Mouse (Mus musculus) embryonic fibroblast, embryonic 13.5 days (primary cell): ENCODE results near the gene Gfm1. TPM values are rescaled to one million over a fixed set of nuclear protein-coding genes. Genes with fewer than 3 reads are reported as not detected.
A peak's percentile ranks its signal among the peaks of the same experiment; 100 is the strongest.

Experiments
- H3K27ac ChIP-seq: 2 replicates; pipeline ENCODE4 v1.5.1; 2012; ENCODE audit warnings: low read length, control low read depth, inconsistent platforms; ENCODE audit not compliant: insufficient read depth
- H3K4me1 ChIP-seq: 2 replicates; pipeline ENCODE4 v1.6.1; 2011; ENCODE audit warnings: low read length; ENCODE audit not compliant: control insufficient read depth, insufficient read depth
- H3K4me3 ChIP-seq: 2 replicates; pipeline ENCODE4 v1.5.1; 2011; ENCODE audit warnings: mild to moderate bottlenecking, control low read depth, low read length; ENCODE audit not compliant: insufficient read depth
- CTCF ChIP-seq: IDR thresholded peaks from 2 replicates; pipeline ENCODE4 v1.5.1; 2011; ENCODE audit warnings: mild to moderate bottlenecking, control low read depth, low read length, moderate library complexity, borderline replicate concordance; ENCODE audit not compliant: insufficient read depth
- POLR2A ChIP-seq: IDR thresholded peaks from 2 replicates; pipeline ENCODE4 v1.6.1; 2011; ENCODE audit warnings: low read depth, mild to moderate bottlenecking, control low read depth, low read length, moderate library complexity
- polyA plus RNA-seq: library from polyadenylated mRNA; stranded (reverse); fragments of >200 nt; gene quantifications from 2 replicates; pipeline ENCODE4 v1.2.4, GENCODE M21; 2011; ENCODE audit warnings: low read depth; ENCODE audit not compliant: missing spikeins, insufficient read length

Gfm1 gene
- 45.6 and 52.6 TPM in 2 replicates for polyA plus RNA-seq

DNA sequence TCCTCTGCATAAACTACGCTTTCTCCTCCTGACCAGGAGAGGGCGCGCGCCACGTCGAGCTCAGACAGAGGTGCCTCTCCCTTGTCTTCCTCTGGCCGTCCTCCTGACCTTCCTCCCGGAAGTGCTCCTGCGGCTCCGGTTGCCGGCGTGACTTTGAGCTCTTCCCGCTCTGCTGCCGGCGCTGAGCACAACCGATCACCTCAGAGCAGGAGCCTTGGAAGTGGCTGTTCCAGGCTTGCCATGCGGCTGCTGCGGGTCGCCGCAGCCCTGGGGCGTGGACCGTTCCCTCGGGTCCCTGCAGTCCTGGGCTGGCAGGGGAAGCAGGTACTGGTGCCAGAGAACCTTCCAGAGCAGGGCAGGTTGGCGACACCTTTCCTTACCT, at the start of gene Gfm1:
TSS of gene Gfm1 (plus strand) at position 98 of the 382 bp plus-strand sequence.
- H3K4me3 ChIP-seq, result peak within 1 kb of the TSS; percentile 92
- H3K27ac ChIP-seq, result no peak within 1 kb of the TSS
- peak; percentile 97 for TF ChIP-seq CTCF
- TF ChIP-seq POLR2A, result peak; percentile 67
- H3K4me1 ChIP-seq, result no peaks in the 10 kb centered on the region; the same call in 1 of the 2 replicates

- TF ChIP-seq POLR2A, result no peak
- TF ChIP-seq CTCF, result no peak
- H3K4me1 ChIP-seq, result no peaks in the 10 kb centered on the region; the same call in 1 of the 2 replicates
- H3K27ac ChIP-seq, result no peak overlapping the region
- no peak overlapping the region for H3K4me3 ChIP-seq
Observed at GRCm38 (mm10) chr3:67429338-67429998, 428 bp upstream of the Gfm1 start.

DNA sequence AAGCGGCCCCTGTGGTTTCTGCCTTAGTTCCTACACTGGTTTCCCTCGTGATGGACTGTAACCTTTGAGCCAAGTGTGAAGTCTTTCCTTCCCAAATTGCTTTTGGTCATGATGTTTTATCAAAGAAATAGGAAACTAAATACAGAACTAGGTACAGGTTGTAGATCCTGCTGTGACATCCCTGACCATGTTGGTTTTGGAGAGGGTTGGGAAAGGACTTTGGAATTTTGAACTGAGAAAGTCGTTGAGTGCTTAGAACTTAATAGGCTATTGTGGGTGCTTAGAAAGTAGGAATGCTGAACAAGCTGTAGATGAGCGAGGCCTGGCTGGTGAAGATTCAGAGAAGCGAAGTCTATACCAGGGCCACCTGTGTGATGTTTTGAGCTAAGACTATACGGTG, 4.1 kb downstream of the Gfm1 start:
- TF ChIP-seq POLR2A, result no peak
- no peak overlapping the region for H3K27ac ChIP-seq
- no peaks in the 10 kb centered on the region; the same call in 1 of the 2 replicates for H3K4me1 ChIP-seq

GRCm38 (mm10) chr3:67447143-67447542, 17.2 kb downstream of the Gfm1 start:
- no peak overlapping the region for H3K27ac ChIP-seq
- TF ChIP-seq CTCF (0 out of 2 replicates have a peak, but pooled peaks have one; percentile 4), POLR2A (no peak)
- H3K4me1 ChIP-seq, result no peaks in the 10 kb centered on the region
- no peak overlapping the region for H3K4me3 ChIP-seq

More for the DNA sequence above, 4.1 kb downstream of the Gfm1 start:
- H3K4me3 ChIP-seq, result no peak overlapping the region

DNA sequence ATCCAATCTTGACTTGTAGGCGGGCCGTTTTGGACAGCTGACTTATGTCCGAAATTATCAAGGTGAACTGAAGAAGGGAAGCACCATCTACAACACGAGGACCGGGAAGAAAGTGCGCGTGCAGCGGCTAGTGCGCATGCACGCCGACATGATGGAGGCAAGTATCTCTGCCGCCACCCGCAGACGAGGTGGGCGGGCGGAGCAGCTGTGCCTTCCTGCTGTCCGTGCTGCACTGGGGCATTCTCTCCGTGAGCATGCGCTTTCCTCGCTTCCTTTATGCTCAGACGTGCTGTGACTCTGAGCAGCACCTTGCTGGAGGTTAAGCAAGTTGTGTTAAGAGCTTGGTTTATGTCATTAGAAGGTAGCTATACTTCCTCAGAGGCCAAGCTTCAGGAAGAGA, 19.8 kb downstream of the Gfm1 start:
- H3K4me1 ChIP-seq, result no peaks in the 10 kb centered on the region
- TF ChIP-seq CTCF, result no peak
- no peak for TF ChIP-seq POLR2A
- H3K27ac ChIP-seq, result no peak overlapping the region
- no peak overlapping the region for H3K4me3 ChIP-seq

DNA sequence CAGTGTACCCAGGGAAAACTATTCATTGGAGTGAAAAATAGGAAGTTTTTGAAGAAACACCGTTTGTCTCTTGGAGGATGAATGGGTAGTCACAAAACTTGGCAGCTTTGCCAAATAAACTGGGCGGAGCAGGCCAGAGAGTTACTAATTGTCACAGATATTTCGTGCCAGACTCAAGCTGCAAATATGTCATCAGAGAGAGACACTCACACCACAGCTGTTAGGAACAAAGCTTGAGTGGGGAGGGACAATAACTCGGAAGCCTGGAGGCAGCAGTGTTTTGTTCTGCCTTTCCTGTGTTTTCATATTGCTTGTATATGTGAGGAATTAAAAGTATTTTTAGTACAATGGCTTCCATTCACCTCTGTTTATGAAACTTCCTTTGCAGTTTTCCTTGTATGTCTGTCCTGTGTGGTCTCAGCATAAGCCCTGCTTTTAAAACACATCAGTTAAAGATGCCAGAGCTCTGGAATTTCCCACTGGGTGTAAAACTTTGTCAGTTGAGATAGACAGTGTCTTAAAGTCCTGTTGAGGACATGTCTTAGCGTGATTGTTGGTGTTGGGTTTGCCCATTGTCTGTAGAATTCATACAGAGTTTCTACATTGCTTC, 20.8 kb downstream of the Gfm1 start:
- H3K4me1 ChIP-seq, result no peaks in the 10 kb centered on the region
- TF ChIP-seq CTCF (no peak), POLR2A (no peak)
- no peak overlapping the region for H3K4me3 ChIP-seq
- peak overlapping the region; percentile 22; the same call in 1 of the 2 replicates for H3K27ac ChIP-seq

GRCm38 (mm10) chr3:67459881-67460280, 30.0 kb downstream of the Gfm1 start:
- TF ChIP-seq POLR2A (no peak), CTCF (no peak)
- Histone ChIP-seq H3K4me1 (no peaks in the 10 kb centered on the region), H3K4me3 (no peak overlapping the region), H3K27ac (no peak overlapping the region)

DNA sequence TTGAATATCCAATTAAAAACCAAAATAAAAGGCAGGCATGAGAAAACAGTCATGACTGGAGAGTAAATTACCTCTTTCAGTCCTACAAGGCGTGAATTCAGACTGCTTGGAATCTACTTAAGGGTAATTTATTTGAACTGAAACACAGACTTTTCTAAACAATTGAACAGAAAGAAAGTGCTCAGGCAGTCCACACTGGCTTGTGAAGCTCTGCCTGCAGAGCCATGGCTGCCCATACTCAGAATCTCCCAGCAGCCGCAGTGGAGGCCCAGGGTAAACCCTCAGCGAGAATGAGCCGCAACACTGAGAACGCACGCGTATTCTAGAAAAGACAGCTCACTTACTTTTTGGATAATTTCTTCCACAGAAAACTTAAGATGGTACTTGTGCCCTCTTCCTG, 32.1 kb downstream of the Gfm1 start:
- H3K4me3 ChIP-seq, result no peak overlapping the region
- no peak overlapping the region for H3K27ac ChIP-seq
- H3K4me1 ChIP-seq, result no peaks in the 10 kb centered on the region
- no peak for TF ChIP-seq CTCF

DNA sequence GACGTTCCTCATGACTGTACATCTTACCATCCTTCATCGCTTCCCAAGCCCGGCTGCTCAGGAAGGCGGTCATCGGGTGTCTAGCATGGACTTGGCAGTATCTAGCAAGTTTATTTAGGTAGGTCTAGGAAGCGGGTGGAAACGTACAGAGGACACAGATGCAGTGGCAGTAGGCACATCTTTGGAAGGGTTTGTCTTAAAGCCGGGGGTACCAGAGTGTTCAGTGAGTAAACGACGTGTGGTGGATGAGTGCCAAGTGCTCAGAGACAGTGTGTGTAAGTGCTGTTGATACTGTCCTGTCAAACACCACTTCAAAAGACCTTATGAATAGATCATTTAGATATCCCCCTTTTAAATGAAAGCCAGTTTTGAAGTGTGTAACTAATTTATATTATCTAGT, 32.7 kb downstream of the Gfm1 start:
- H3K4me1 ChIP-seq, result no peaks in the 10 kb centered on the region
- H3K27ac ChIP-seq, result no peak overlapping the region
- TF ChIP-seq CTCF (no peak), POLR2A (0 out of 2 replicates have a peak, but pooled peaks have one; percentile 9)
- H3K4me3 ChIP-seq, result peak overlapping the region; percentile 67

DNA sequence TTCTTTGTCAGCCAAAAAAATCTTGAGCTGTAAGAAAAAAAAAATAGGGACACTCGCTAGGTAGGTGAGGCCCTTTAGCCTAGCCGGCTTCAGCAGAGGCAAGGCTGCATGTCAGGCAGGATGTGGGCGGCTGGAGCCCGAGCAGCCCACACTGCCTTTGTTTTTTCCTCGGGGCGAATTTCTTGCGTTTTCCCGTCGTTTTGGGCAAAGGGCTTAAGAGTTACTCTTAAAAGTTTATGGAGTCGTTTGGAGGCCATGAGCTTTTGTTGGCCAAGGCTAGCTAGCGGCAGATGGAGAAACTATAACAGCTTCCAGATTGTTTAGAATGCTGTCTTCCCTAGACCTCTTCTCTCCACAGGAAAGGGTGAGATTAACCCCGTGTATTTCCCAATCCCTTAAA, 33.1 kb downstream of the Gfm1 start:
- no peak for TF ChIP-seq POLR2A
- no peak for TF ChIP-seq CTCF
- peak overlapping the region; percentile 55 for H3K27ac ChIP-seq
- H3K4me3 ChIP-seq, result peak overlapping the region; percentile 67
- no peaks in the 10 kb centered on the region for H3K4me1 ChIP-seq
